Mouse (Mus musculus) heart, adult 2 months (tissue): Measurements from ENCODE around the gene Smim11.

Experiments used
- CTCF ChIP-seq: fragments of 200-600 bp; IDR thresholded peaks from 2 replicates; pipeline ENCODE4 v1.8.1; 2022; ENCODE audit warnings: antibody characterized with exemption, mild to moderate bottlenecking, moderate library complexity
- EP300 ChIP-seq: fragments of 200-500 bp; IDR thresholded peaks from 2 replicates; pipeline ENCODE4 v1.6.1; 2011; ENCODE audit warnings: low read depth, low read length, control low read depth; ENCODE audit not compliant: insufficient read depth
- POLR2A ChIP-seq: fragments of 200-500 bp; IDR thresholded peaks from 2 replicates; pipeline ENCODE4 v1.6.1; 2011; ENCODE audit warnings: mild to moderate bottlenecking, low read depth, low read length, control low read depth; ENCODE audit not compliant: insufficient read depth

DNA sequence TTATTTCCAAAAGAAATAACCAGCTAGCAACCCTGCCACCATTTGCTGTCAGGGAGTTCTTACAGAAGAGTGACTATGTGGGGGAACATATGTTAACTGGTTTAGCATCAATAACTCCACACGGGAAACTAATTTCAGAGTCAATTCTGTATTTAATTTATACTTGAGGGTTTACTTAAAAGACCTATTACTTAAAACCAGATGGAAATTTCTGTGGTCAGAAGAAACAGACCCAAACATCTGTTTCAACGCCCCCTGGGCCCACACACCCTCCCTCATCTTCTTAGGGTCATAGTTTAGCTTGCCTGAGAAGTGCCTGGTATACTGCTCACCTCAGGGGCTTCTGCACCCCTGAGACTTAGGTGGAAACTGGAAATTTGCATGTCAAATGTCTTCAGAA lies 52.8 kb downstream of the Smim11 start:
- TF ChIP-seq CTCF (no peak), EP300 (no peak), POLR2A (no peak)
